Mouse (Mus musculus) midbrain, embryonic 12.5 days (tissue): ENCODE measurements around the gene Tasp1. TPM values are rescaled to one million over a fixed set of nuclear protein-coding genes. Genes with fewer than 3 reads are reported as not detected.
"Not testable (repeated sequence)": the region's sequence is repeated elsewhere in the genome, so short reads cannot be mapped to it uniquely, and the experiment has no call there.

Source experiments
- ATAC-seq: fragments of 200-750 bp; cut with Nextera tagmentation; 2 replicates; pipeline ENCODE4 v1.8.0; 2017; ENCODE audit warnings: low read depth, moderate TSS enrichment, moderate library complexity; ENCODE audit not compliant: low FRiP score
- H3K27ac ChIP-seq: fragments of 300-500 bp; sonication (generic); replicated peaks from 2 replicates; pipeline ENCODE4 v1.5.1; 2016; ENCODE audit warnings: mild to moderate bottlenecking
- H3K27me3 ChIP-seq: fragments of 300-500 bp; sonication (generic); 2 replicates; pipeline ENCODE4 v1.6.1; 2016; ENCODE audit warnings: mild to moderate bottlenecking
- H3K36me3 ChIP-seq: fragments of 300-500 bp; sonication (generic); 2 replicates; pipeline ENCODE4 v1.6.1; 2016
- H3K4me1 ChIP-seq: fragments of 300-500 bp; sonication (generic); 2 replicates; pipeline ENCODE4 v1.6.1; 2016
- H3K4me2 ChIP-seq: fragments of 300-500 bp; sonication (generic); replicated peaks from 2 replicates; pipeline ENCODE4 v1.6.1; 2016; ENCODE audit warnings: mild to moderate bottlenecking, moderate library complexity
- H3K4me3 ChIP-seq: fragments of 300-500 bp; sonication (generic); 2 replicates; pipeline ENCODE4 v1.5.1; 2016; ENCODE audit warnings: mild to moderate bottlenecking
- H3K9ac ChIP-seq: fragments of 300-500 bp; sonication (generic); replicated peaks from 2 replicates; pipeline ENCODE4 v1.6.1; 2016; ENCODE audit warnings: mild to moderate bottlenecking, moderate library complexity
- H3K9me3 ChIP-seq: fragments of 300-500 bp; sonication (generic); 2 replicates; pipeline ENCODE4 v1.6.1; 2016; ENCODE audit warnings: mild to moderate bottlenecking
- WGBS: fragments of 180-500 bp; shearing (Covaris S2); methylation state at CpG from one replicate; pipeline ENCODE4 v1.1.7; 2016; 5-methylcytosine and 5-hydroxymethylcytosine counted together
- polyA plus RNA-seq: library from polyadenylated mRNA; unstranded; fragments of >200 nt; fragmentation: Nextera tagmentation; extraction: Ambion mirVana; gene quantifications from 2 replicates; pipeline ENCODE4 v1.2.1, GENCODE M21; 2016

The Tasp1 gene
- polyA plus RNA-seq, 1 experiment from 2014 or later, result 16.7 TPM

DNA sequence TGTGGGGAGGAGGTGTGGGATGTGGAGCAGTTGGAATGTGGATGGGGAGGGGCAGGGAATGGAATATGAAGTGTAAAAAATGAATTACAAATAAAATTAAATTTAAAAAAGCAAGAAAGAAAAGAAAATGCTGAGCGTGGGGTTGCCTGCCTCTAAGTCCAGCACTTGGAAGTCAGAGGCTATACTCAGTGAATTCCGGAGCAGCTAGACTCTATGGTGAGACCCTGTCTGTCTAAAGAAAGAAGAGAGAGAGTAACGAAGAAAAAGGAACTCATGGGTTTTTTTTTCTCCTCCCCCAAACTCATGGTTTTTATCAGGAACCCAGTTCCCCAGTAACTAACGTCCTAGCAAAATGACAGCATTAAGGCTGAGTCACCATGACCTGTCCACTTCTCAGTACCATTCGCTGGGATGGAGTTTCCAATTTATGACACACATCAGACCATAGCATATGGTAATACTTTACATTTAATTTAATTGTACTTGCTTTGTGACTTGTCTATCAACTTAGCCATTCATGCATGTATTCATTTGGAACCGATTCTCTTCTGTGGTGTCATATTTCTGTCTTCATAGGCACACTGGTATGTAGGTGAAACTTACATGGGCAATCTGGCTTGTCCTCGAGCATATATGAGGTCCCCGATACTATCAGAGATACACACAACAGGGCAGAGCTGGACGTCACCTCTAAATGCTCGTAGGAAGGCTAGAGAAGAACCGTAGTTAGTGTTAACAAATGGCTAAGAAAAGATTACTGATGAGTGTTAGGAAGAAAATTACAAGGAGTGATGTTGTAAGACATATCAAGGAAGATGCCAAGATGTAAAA, 14.4 kb upstream of the Tasp1 start:
- H3K27me3 ChIP-seq, result no peaks in the 10 kb centered on the region
- WGBS, result 94% methylated on average over 11 of the region's 11 CpGs
- no peaks in the 10 kb centered on the region for H3K36me3 ChIP-seq
- H3K4me2 ChIP-seq, result no peak overlapping the region
- H3K4me3 ChIP-seq, result no peak overlapping the region
- H3K9ac ChIP-seq, result no peak overlapping the region
- ATAC-seq, result no peak
- peaks cover 4% of the 10 kb centered on the region; the same call in 1 of the 2 replicates for H3K4me1 ChIP-seq
- no peaks in the 10 kb centered on the region for H3K9me3 ChIP-seq
- no peak overlapping the region for H3K27ac ChIP-seq

DNA sequence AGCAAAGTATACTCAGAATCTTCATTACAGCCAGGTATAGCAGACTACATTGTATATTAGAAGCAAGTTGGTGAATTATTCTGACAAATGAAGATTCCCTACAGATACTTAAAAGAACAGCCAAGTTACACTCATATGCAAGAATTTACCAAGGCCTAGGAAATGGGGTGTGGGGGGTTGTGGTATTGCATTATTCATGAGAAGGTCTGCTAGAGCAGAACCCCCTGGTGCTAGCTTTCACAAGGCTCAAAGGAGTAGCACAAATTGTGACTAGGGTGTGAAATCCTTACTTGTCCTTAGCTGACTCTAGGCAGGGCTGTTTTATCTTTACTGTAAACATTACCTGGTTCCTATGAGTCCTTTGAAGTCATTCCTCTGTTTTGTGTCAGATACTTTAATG, 12.7 kb upstream of the Tasp1 start:
- not testable (repeated sequence) for H3K9me3 ChIP-seq, H3K36me3 ChIP-seq, H3K4me3 ChIP-seq, H3K4me1 ChIP-seq, H3K4me2 ChIP-seq, H3K9ac ChIP-seq, H3K27me3 ChIP-seq, H3K27ac ChIP-seq, ATAC-seq

- 0 out of 2 replicates have a peak, but pooled peaks have one; percentile 41 for ATAC-seq
- no peak overlapping the region for H3K4me2 ChIP-seq
- no peak overlapping the region for H3K27ac ChIP-seq
- H3K36me3 ChIP-seq, result no peaks in the 10 kb centered on the region
- H3K27me3 ChIP-seq, result no peaks in the 10 kb centered on the region
- H3K4me3 ChIP-seq, result no peak overlapping the region
- H3K9me3 ChIP-seq, result no peaks in the 10 kb centered on the region
- 28% methylated on average over 2 of the region's 6 CpGs for WGBS
- no peak overlapping the region for H3K9ac ChIP-seq
- peaks cover 4% of the 10 kb centered on the region; the same call in 1 of the 2 replicates for H3K4me1 ChIP-seq
These were observed 12.1 kb upstream of the Tasp1 start for GRCm38 (mm10) chr2:140078600-140079280.

DNA sequence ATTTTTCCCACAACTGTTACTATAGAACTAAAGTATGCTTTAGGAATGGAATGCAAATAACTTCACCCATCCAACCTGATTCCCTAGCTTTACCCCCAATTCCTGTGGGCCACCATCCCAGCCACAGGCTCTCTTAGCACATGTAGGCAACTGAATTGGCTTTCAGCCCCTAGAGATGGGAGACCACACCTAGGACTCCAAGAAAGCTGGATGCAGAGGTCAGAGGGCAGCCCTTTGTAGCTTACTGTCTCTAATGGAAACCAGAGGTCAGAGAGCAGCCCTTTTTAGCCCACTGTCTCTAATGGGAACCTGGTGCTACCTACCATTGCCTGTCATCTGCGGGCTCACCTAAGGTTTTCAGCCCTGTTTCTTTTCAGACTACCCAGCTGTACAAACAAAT, 10.9 kb upstream of the Tasp1 start:
- Histone ChIP-seq H3K36me3 (no peaks in the 10 kb centered on the region), H3K4me2 (no peak overlapping the region)

DNA sequence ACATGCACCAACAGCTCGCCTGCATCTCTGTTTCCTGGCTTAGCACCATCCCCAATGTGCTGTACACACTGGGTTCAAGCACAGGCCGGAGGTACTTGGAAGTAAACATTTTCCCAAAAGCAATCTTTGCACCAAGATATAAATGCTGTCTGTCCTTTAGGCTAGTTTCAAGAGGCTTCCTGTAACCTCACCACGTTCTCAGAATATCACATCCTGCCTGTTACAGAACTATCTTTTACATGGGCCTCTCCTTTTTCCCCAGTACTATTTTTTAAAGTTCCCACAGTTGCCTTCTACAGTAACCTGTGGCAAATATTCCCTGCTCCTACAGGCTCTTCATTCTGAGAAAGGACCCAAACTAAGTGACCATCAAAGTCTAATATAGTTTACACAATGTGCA, 8.5 kb upstream of the Tasp1 start:
- H3K4me3 ChIP-seq, result no peak overlapping the region
- peaks cover 4% of the 10 kb centered on the region; the same call in 1 of the 2 replicates for H3K4me1 ChIP-seq
- 85% methylated on average over 3 of the region's 3 CpGs for WGBS
- H3K27ac ChIP-seq, result no peak overlapping the region
- H3K9me3 ChIP-seq, result no peaks in the 10 kb centered on the region
- no peaks in the 10 kb centered on the region for H3K27me3 ChIP-seq
- no peak for ATAC-seq
- no peak overlapping the region for H3K4me2 ChIP-seq
- no peak overlapping the region for H3K9ac ChIP-seq
- H3K36me3 ChIP-seq, result no peaks in the 10 kb centered on the region

More for the DNA sequence above, 10.9 kb upstream of the Tasp1 start:
- H3K27ac ChIP-seq, result no peak overlapping the region
- no peak for ATAC-seq
- H3K4me3 ChIP-seq, result no peak overlapping the region
- no peaks in the 10 kb centered on the region for H3K27me3 ChIP-seq
- no peaks in the 10 kb centered on the region for H3K9me3 ChIP-seq
- peaks cover 4% of the 10 kb centered on the region; the same call in 1 of the 2 replicates for H3K4me1 ChIP-seq
- WGBS, result 17% methylated on average over 1 of the region's 1 CpGs
- no peak overlapping the region for H3K9ac ChIP-seq

GRCm38 (mm10) chr2:140067516-140067915, 911 bp upstream of the Tasp1 start:
- Histone ChIP-seq H3K27me3 (no peaks in the 10 kb centered on the region), H3K4me2 (peak overlapping the region; percentile 77)
- 54% methylated on average over 4 of the region's 4 CpGs for WGBS

DNA sequence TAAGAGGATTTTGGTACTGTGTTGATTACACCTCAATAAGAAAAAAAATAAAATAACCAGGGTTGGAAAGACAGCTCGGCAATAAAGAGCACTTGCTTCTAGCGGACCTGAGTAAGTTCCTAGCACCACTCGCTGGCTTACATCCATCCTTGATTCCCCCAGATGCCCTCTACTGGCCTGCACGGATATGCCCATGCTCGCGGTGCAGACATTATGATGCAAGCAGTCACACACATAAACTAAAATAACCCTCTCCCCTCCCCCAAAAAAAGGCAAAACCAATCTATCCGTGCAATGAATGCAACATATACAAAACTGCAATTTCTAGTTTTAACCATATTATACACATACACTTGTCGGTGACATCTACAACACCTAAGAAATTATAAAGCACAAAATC, 929 bp downstream of the Tasp1 start:
- H3K4me1 ChIP-seq, result peaks cover 7% of the 10 kb centered on the region; the same call in 1 of the 2 replicates
- no peaks in the 10 kb centered on the region for H3K9me3 ChIP-seq
- no peak for ATAC-seq
- no peak overlapping the region for H3K27ac ChIP-seq
- H3K36me3 ChIP-seq, result no peaks in the 10 kb centered on the region
- H3K27me3 ChIP-seq, result no peaks in the 10 kb centered on the region
- H3K4me2 ChIP-seq, result peak overlapping the region; percentile 77
- peak overlapping the region; percentile 91 for H3K4me3 ChIP-seq
- H3K9ac ChIP-seq, result peak overlapping the region; percentile 88; the same call in 1 of the 2 replicates
- 78% methylated on average over 8 of the region's 8 CpGs for WGBS

More at GRCm38 (mm10) chr2:140067516-140067915, 911 bp upstream of the Tasp1 start:
- H3K9ac ChIP-seq, result no peak overlapping the region
- peaks cover 7% of the 10 kb centered on the region; the same call in 1 of the 2 replicates for H3K4me1 ChIP-seq
- H3K9me3 ChIP-seq, result no peaks in the 10 kb centered on the region
- no peaks in the 10 kb centered on the region for H3K36me3 ChIP-seq
- no peak overlapping the region for H3K27ac ChIP-seq
- ATAC-seq, result no peak
- peak overlapping the region; percentile 91; the same call in 1 of the 2 replicates for H3K4me3 ChIP-seq

GRCm38 (mm10) chr2:140061481-140061880, 5.1 kb downstream of the Tasp1 start:
- H3K4me1 ChIP-seq, result no peaks in the 10 kb centered on the region
- no peak overlapping the region for H3K4me2 ChIP-seq
- H3K27me3 ChIP-seq, result no peaks in the 10 kb centered on the region
- H3K4me3 ChIP-seq, result no peak overlapping the region
- 90% methylated on average over 3 of the region's 3 CpGs for WGBS
- peaks cover 8% of the 10 kb centered on the region for H3K36me3 ChIP-seq
- H3K9me3 ChIP-seq, result no peaks in the 10 kb centered on the region
- H3K9ac ChIP-seq, result no peak overlapping the region
- H3K27ac ChIP-seq, result no peak overlapping the region
- no peak for ATAC-seq

DNA sequence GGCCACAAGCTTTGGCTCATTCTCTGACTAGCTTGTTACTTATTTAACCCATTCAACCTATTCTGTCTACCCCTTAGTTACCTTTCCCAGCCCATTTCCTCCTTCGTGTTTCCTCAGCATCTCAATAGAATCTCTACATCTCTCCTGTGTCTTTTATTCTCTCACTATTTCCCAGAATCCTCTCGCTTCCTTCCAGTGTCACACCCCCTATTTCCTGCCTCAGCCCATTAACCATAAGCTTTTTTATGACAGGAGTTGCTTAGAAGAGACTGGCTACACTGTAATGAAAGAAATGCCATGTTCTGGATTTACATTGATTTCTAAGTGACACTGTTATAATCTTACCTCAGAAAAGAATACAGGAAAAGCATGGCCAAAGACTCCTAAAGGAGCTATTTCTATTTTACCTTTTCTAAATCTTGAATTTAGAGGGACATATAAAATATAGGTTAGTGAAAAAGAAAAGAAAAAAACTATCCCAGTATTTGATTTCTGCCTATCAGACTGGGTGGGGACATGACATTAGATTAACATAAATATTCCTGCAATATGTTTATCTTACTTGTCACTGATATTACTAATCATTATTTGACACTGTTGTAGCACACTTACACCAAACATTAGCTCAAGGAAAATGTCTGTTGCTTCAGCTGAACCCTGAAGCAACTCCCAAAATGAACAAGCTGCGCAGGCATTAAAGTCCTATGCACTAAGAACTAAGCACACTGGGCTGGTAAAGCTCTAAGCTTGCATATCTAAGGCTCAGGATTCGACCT, 6.3 kb downstream of the Tasp1 start:
- Histone ChIP-seq H3K4me1 (no peaks in the 10 kb centered on the region), H3K4me3 (no peak overlapping the region), H3K4me2 (no peak overlapping the region), H3K27me3 (no peaks in the 10 kb centered on the region), H3K36me3 (peaks cover 9% of the 10 kb centered on the region), H3K9me3 (no peaks in the 10 kb centered on the region), H3K9ac (no peak overlapping the region), H3K27ac (no peak overlapping the region)
- ATAC-seq, result no peak
- WGBS, result 93% methylated on average over 4 of the region's 4 CpGs

GRCm38 (mm10) chr2:140058125-140058524, 8.5 kb downstream of the Tasp1 start:
- Histone ChIP-seq H3K4me2 (no peak overlapping the region), H3K4me3 (no peak overlapping the region), H3K36me3 (peaks cover 18% of the 10 kb centered on the region), H3K27ac (no peak overlapping the region), H3K27me3 (no peaks in the 10 kb centered on the region), H3K9ac (no peak overlapping the region), H3K4me1 (no peaks in the 10 kb centered on the region), H3K9me3 (no peaks in the 10 kb centered on the region)
- ATAC-seq, result no peak
- WGBS, result 92% methylated on average over 6 of the region's 6 CpGs

DNA sequence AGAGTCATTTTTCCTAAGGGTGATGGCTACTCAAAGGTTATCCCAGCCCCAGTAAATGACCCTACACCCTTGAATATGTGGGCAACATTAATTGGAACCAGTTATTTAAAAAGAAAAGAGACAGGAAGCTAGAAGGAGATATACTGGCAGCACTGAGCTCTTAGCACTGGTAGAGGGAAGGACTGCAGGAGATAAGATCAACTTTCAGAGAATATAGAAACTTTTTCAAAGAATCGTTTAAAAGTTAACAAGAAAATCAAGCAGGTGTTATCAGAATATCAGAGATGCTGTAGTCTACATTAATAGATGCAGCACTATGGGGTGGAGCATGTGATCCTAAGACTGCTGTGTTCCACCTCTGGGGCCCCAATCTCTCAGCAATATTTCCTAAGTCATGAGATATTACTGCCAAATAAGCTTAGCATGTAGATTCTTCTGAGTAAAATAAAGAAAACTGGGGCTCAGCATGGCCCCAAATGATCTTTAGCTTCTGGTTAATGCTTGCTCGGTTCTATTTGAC, 14.9 kb downstream of the Tasp1 start:
- no peak for ATAC-seq
- no peak overlapping the region for H3K4me3 ChIP-seq
- peaks cover 51% of the 10 kb centered on the region for H3K36me3 ChIP-seq

More for the DNA sequence above, 14.9 kb downstream of the Tasp1 start:
- H3K9ac ChIP-seq, result no peak overlapping the region
- no peak overlapping the region for H3K27ac ChIP-seq
- no peaks in the 10 kb centered on the region for H3K9me3 ChIP-seq
- no peaks in the 10 kb centered on the region for H3K27me3 ChIP-seq
- H3K4me1 ChIP-seq, result no peaks in the 10 kb centered on the region
- H3K4me2 ChIP-seq, result no peak overlapping the region
- WGBS, result 87% methylated on average over 2 of the region's 2 CpGs
